Mouse (Mus musculus): ENCODE data around the gene Adamtsl3. TPM values are rescaled to one million over a fixed set of nuclear protein-coding genes. Genes with fewer than 3 reads are reported as not detected.

Gene Adamtsl3
- polyA plus RNA-seq, 1 experiment: 1.1 TPM

- Histone ChIP-seq H3K27ac (ENCODE audit: insufficient read depth, low read length) (no peak overlapping the region), H3K4me3 (ENCODE audit: insufficient read depth, low read length) (no peak overlapping the region), H3K4me1 (ENCODE audit: control insufficient read depth, insufficient read depth, low read length) (no peaks in the 10 kb centered on the region)
- TF ChIP-seq CTCF (IDR thresholded peaks at IDR 0.05; ENCODE audit: extremely low read depth, insufficient read depth, low read length) (no peak), POLR2A (IDR thresholded peaks at IDR 0.05; ENCODE audit: extremely low read depth, insufficient read depth, low read length) (no peak)
Observed at GRCm38 (mm10) chr7:82478861-82479755, 143.6 kb downstream of the Adamtsl3 start.

GRCm38 (mm10) chr7:82483426-82483825 is 147.9 kb downstream of the Adamtsl3 start:
- no peak for TF ChIP-seq POLR2A (IDR thresholded peaks at IDR 0.05; ENCODE audit: extremely low read depth, insufficient read depth, low read length)
- TF ChIP-seq CTCF (IDR thresholded peaks at IDR 0.05; ENCODE audit: extremely low read depth, insufficient read depth, low read length): no peak
- H3K4me1 ChIP-seq (ENCODE audit: control insufficient read depth, insufficient read depth, low read length): no peaks in the 10 kb centered on the region
- H3K4me3 ChIP-seq (ENCODE audit: insufficient read depth, low read length): no peak overlapping the region
- no peak overlapping the region for H3K27ac ChIP-seq (ENCODE audit: insufficient read depth, low read length)

- Histone ChIP-seq H3K27ac (ENCODE audit: insufficient read depth, low read length) (no peak overlapping the region), H3K4me1 (ENCODE audit: control insufficient read depth, insufficient read depth, low read length) (no peaks in the 10 kb centered on the region), H3K4me3 (ENCODE audit: insufficient read depth, low read length) (no peak overlapping the region)
- TF ChIP-seq POLR2A (IDR thresholded peaks at IDR 0.05; ENCODE audit: extremely low read depth, insufficient read depth, low read length) (no peak), CTCF (IDR thresholded peaks at IDR 0.05; ENCODE audit: extremely low read depth, insufficient read depth, low read length) (no peak)
Observed at GRCm38 (mm10) chr7:82484834-82485233, 149.3 kb downstream of the Adamtsl3 start.

- H3K4me3 ChIP-seq (ENCODE audit: insufficient read depth, low read length): no peak overlapping the region
- no peaks in the 10 kb centered on the region for H3K4me1 ChIP-seq (ENCODE audit: control insufficient read depth, insufficient read depth, low read length)
- no peak overlapping the region for H3K27ac ChIP-seq (ENCODE audit: insufficient read depth, low read length)
- TF ChIP-seq POLR2A (IDR thresholded peaks at IDR 0.05; ENCODE audit: extremely low read depth, insufficient read depth, low read length) (no peak), CTCF (IDR thresholded peaks at IDR 0.05; ENCODE audit: extremely low read depth, insufficient read depth, low read length) (no peak)
Observed at GRCm38 (mm10) chr7:82485344-82485954, 150.0 kb downstream of the Adamtsl3 start.

- H3K27ac ChIP-seq (ENCODE audit: insufficient read depth, low read length): no peak overlapping the region
- H3K4me3 ChIP-seq (ENCODE audit: insufficient read depth, low read length): no peak overlapping the region
- TF ChIP-seq POLR2A (IDR thresholded peaks at IDR 0.05; ENCODE audit: extremely low read depth, insufficient read depth, low read length) (no peak), CTCF (IDR thresholded peaks at IDR 0.05; ENCODE audit: extremely low read depth, insufficient read depth, low read length) (no peak)
- peaks cover 2% of the 10 kb centered on the region; the same call in 1 of the 2 replicates for H3K4me1 ChIP-seq (ENCODE audit: control insufficient read depth, insufficient read depth, low read length)
Observed at GRCm38 (mm10) chr7:82491018-82491417, 155.5 kb downstream of the Adamtsl3 start.

GRCm38 (mm10) chr7:82492881-82493280 is 157.4 kb downstream of the Adamtsl3 start:
- H3K4me3 ChIP-seq (ENCODE audit: insufficient read depth, low read length): no peak overlapping the region
- H3K27ac ChIP-seq (ENCODE audit: insufficient read depth, low read length): no peak overlapping the region
- peaks cover 2% of the 10 kb centered on the region; the same call in 1 of the 2 replicates for H3K4me1 ChIP-seq (ENCODE audit: control insufficient read depth, insufficient read depth, low read length)
- TF ChIP-seq POLR2A (IDR thresholded peaks at IDR 0.05; ENCODE audit: extremely low read depth, insufficient read depth, low read length): no peak
- no peak for TF ChIP-seq CTCF (IDR thresholded peaks at IDR 0.05; ENCODE audit: extremely low read depth, insufficient read depth, low read length)

GRCm38 (mm10) chr7:82494220-82494619 is 158.7 kb downstream of the Adamtsl3 start:
- H3K27ac ChIP-seq (ENCODE audit: insufficient read depth, low read length): no peak overlapping the region
- H3K4me1 ChIP-seq (ENCODE audit: control insufficient read depth, insufficient read depth, low read length): peaks cover 2% of the 10 kb centered on the region; the same call in 1 of the 2 replicates
- no peak overlapping the region for H3K4me3 ChIP-seq (ENCODE audit: insufficient read depth, low read length)
- no peak for TF ChIP-seq POLR2A (IDR thresholded peaks at IDR 0.05; ENCODE audit: extremely low read depth, insufficient read depth, low read length)
- no peak for TF ChIP-seq CTCF (IDR thresholded peaks at IDR 0.05; ENCODE audit: extremely low read depth, insufficient read depth, low read length)

- TF ChIP-seq POLR2A (IDR thresholded peaks at IDR 0.05; ENCODE audit: extremely low read depth, insufficient read depth, low read length) (no peak), CTCF (IDR thresholded peaks at IDR 0.05; ENCODE audit: extremely low read depth, insufficient read depth, low read length) (no peak)
- no peaks in the 10 kb centered on the region for H3K4me1 ChIP-seq (ENCODE audit: control insufficient read depth, insufficient read depth, low read length)
- no peak overlapping the region for H3K27ac ChIP-seq (ENCODE audit: insufficient read depth, low read length)
- H3K4me3 ChIP-seq (ENCODE audit: insufficient read depth, low read length): no peak overlapping the region
Observed at GRCm38 (mm10) chr7:82497064-82497463, 161.6 kb downstream of the Adamtsl3 start.

GRCm38 (mm10) chr7:82501306-82501705 is 165.8 kb downstream of the Adamtsl3 start:
- Histone ChIP-seq H3K4me3 (ENCODE audit: insufficient read depth, low read length) (no peak overlapping the region), H3K27ac (ENCODE audit: insufficient read depth, low read length) (no peak overlapping the region), H3K4me1 (ENCODE audit: control insufficient read depth, insufficient read depth, low read length) (no peaks in the 10 kb centered on the region)
- TF ChIP-seq CTCF (IDR thresholded peaks at IDR 0.05; ENCODE audit: extremely low read depth, insufficient read depth, low read length) (no peak), POLR2A (IDR thresholded peaks at IDR 0.05; ENCODE audit: extremely low read depth, insufficient read depth, low read length) (no peak)

Data from cortical plate, adult 2 months (tissue).